In genomic region chr12:86014621-86015020, GRCm38 (mm10) we compare ENCODE assay signal across 18 mouse cellular contexts.
"Had no signal": no experiment of that assay in that cellular context is flagged by ENCODE, and none has a peak within 500 bp of the region (broad histone marks: within the 10 kb centered on the region; RNA-seq: fewer than 3 reads in every experiment).

No protein-coding gene starts in this region.

- H3K4me1 ChIP-seq: midbrain, embryonic 12.5 days; midbrain, embryonic 15.5 days; stomach, embryonic 15.5 days had no signal

- H3K27ac ChIP-seq: limb, embryonic 12.5 days; limb, embryonic 15.5 days; liver, embryonic 14.5 days; macrophage; midbrain, embryonic 12.5 days; midbrain, embryonic 15.5 days; stomach, embryonic 15.5 days had no signal

- H3K9me3 ChIP-seq: limb, embryonic 12.5 days; limb, embryonic 15.5 days; midbrain, embryonic 12.5 days; midbrain, embryonic 15.5 days; stomach, embryonic 15.5 days had no signal

- H3K9ac ChIP-seq: limb, embryonic 12.5 days; limb, embryonic 15.5 days; liver, embryonic 14.5 days; liver, postnatal 0 days; lung, embryonic 14.5 days; midbrain, embryonic 12.5 days; midbrain, embryonic 15.5 days; stomach, embryonic 15.5 days had no signal

- H3K4me3 ChIP-seq: limb, embryonic 12.5 days; limb, embryonic 15.5 days; midbrain, embryonic 12.5 days; midbrain, embryonic 15.5 days; stomach, embryonic 15.5 days had no signal

- ATAC-seq: liver, postnatal 0 days; lung, postnatal 0 days; midbrain, embryonic 15.5 days had no signal

- DNase-seq: kidney, adult 8-10 months; kidney, postnatal 14 days; kidney, postnatal 4 days; left cerebral cortex, postnatal 4 days; liver, postnatal 0 days; lung, embryonic 14.5 days; right cerebral cortex, postnatal 25 days; spleen, adult 18-20 months; thymus, postnatal 25 days had no signal

- H3K4me2 ChIP-seq: limb, embryonic 12.5 days; limb, embryonic 15.5 days; liver, embryonic 11.5 days; lung, embryonic 14.5 days; midbrain, embryonic 12.5 days; midbrain, embryonic 15.5 days; stomach, embryonic 15.5 days had no signal

- H3K36me3 ChIP-seq: limb, embryonic 15.5 days; midbrain, embryonic 12.5 days; midbrain, embryonic 15.5 days; stomach, embryonic 15.5 days had no signal

- H3K27me3 ChIP-seq: limb, embryonic 12.5 days; limb, embryonic 15.5 days; midbrain, embryonic 12.5 days; midbrain, embryonic 15.5 days; stomach, embryonic 15.5 days had no signal
